Mouse (Mus musculus) limb, embryonic 11.5 days (tissue): Measurements from ENCODE around the gene Snx10. TPM values are rescaled to one million over a fixed set of nuclear protein-coding genes. Genes with fewer than 3 reads are reported as not detected.

Source experiments
- microRNA-seq: library from miRNA; unstranded; fragments of <30 nt; microRNA quantifications from one replicate; pipeline ENCODE4, GENCODE M21; 2016
- polyA plus RNA-seq: library from polyadenylated mRNA; unstranded; fragments of >200 nt; fragmentation: Nextera tagmentation; extraction: Ambion mirVana; gene quantifications from 2 replicates; pipeline ENCODE4 v1.2.1, GENCODE M21; 2014

Snx10 gene
- polyA plus RNA-seq, 1 experiment from 2014 or later = 19.1 TPM

Small RNAs within 50 kb of the gene (microRNA-seq; reads per million reads assigned to microRNA genes)
- not detected for gene Gm22914

Other genes starting within 250 kb of the Snx10 start
- gene Nfe2l3, start 91.2 kb upstream of the Snx10 start, polyA plus RNA-seq = 0.73 and 1.0 TPM in 2 replicates
- 1,465 and 1,829 TPM in 2 replicates for gene Hnrnpa2b1, start 54.0 kb upstream of the Snx10 start, polyA plus RNA-seq
- 677 and 697 TPM in 2 replicates for gene Cbx3, start 53.5 kb upstream of the Snx10 start, polyA plus RNA-seq